Mouse (Mus musculus) kidney, embryonic 16.5 days (tissue): ENCODE data around the gene Adad2. TPM values are rescaled to one million over a fixed set of nuclear protein-coding genes. Genes with fewer than 3 reads are reported as not detected.

ENCODE experiments used
- ATAC-seq: fragments of 200-750 bp; cut with Nextera tagmentation; 2 replicates; pipeline ENCODE4 v1.8.0; 2017; ENCODE audit warnings: moderate TSS enrichment; ENCODE audit not compliant: low FRiP score, low TSS enrichment
- H3K27ac ChIP-seq: fragments of 300-500 bp; sonication (generic); 2 replicates; pipeline ENCODE4 v1.5.1; 2014; ENCODE audit warnings: low read length
- H3K27me3 ChIP-seq: fragments of 300-500 bp; sonication (generic); 2 replicates; pipeline ENCODE4 v1.6.1; 2014; ENCODE audit warnings: low read length, control low read depth, mixed read lengths; ENCODE audit not compliant: insufficient read depth
- H3K36me3 ChIP-seq: fragments of 300-500 bp; sonication (generic); 2 replicates; pipeline ENCODE4 v1.6.1; 2014; ENCODE audit warnings: low read length, control low read depth, mixed read lengths; ENCODE audit not compliant: insufficient read depth
- H3K4me1 ChIP-seq: fragments of 300-500 bp; sonication (generic); 2 replicates; pipeline ENCODE4 v1.6.1; 2014; ENCODE audit warnings: low read length, control low read depth, mixed read lengths; ENCODE audit not compliant: insufficient read depth
- H3K4me2 ChIP-seq: fragments of 300-500 bp; sonication (generic); replicated peaks from 2 replicates; pipeline ENCODE4 v1.6.1; 2014; ENCODE audit warnings: low read depth, low read length
- H3K4me3 ChIP-seq: fragments of 300-500 bp; sonication (generic); 2 replicates; pipeline ENCODE4 v1.5.1; 2014; ENCODE audit warnings: mild to moderate bottlenecking, low read length
- H3K9ac ChIP-seq: fragments of 300-500 bp; sonication (generic); replicated peaks from 2 replicates; pipeline ENCODE4 v1.6.1; 2014; ENCODE audit warnings: low read length
- H3K9me3 ChIP-seq: fragments of 300-500 bp; sonication (generic); 2 replicates; pipeline ENCODE4 v1.6.1; 2016; ENCODE audit warnings: low read length, control low read depth
- WGBS: fragments of 180-500 bp; shearing (Covaris S2); extraction: QIAGEN DNeasy Blood & Tissue Kit; methylation state at CpG from one replicate; pipeline ENCODE4 v1.1.7; 2014; 5-methylcytosine and 5-hydroxymethylcytosine counted together
- polyA plus RNA-seq: library from polyadenylated mRNA; unstranded; fragments of >200 nt; fragmentation: Nextera tagmentation; extraction: Ambion mirVana; gene quantifications from 2 replicates; pipeline ENCODE4 v1.2.1, GENCODE M21; 2015

The Adad2 gene
- polyA plus RNA-seq, 1 experiment from 2014 or later, result 0.12 TPM

GRCm38 (mm10) chr8:119575366-119575726 is 37.2 kb upstream of the Adad2 start:
- Histone ChIP-seq H3K9me3 (no peaks in the 10 kb centered on the region), H3K27ac (no peak overlapping the region)
- WGBS, result 2% methylated on average over 16 of the region's 16 CpGs

GRCm38 (mm10) chr8:119579096-119579495 is 33.5 kb upstream of the Adad2 start:
- no peak for ATAC-seq
- Histone ChIP-seq H3K4me2 (no peak overlapping the region), H3K9ac (no peak overlapping the region), H3K36me3 (no peaks in the 10 kb centered on the region), H3K4me3 (no peak overlapping the region), H3K4me1 (peaks cover 5% of the 10 kb centered on the region; the same call in 1 of the 2 replicates), H3K27ac (no peak overlapping the region), H3K27me3 (0 out of 2 replicates have a peak, but pooled peaks cover 8% of the 10 kb centered on the region), H3K9me3 (no peaks in the 10 kb centered on the region)
- WGBS, result 40% methylated on average over 13 of the region's 13 CpGs

More at GRCm38 (mm10) chr8:119575366-119575726, 37.2 kb upstream of the Adad2 start:
- no peak; the same call in 1 of the 2 replicates for ATAC-seq
- H3K36me3 ChIP-seq, result no peaks in the 10 kb centered on the region
- H3K27me3 ChIP-seq, result 0 out of 2 replicates have a peak, but pooled peaks cover 10% of the 10 kb centered on the region
- H3K9ac ChIP-seq, result peak overlapping the region; percentile 70
- H3K4me3 ChIP-seq, result peak overlapping the region; percentile 83
- peaks cover 9% of the 10 kb centered on the region; the same call in 1 of the 2 replicates for H3K4me1 ChIP-seq
- peak overlapping the region; percentile 73 for H3K4me2 ChIP-seq

GRCm38 (mm10) chr8:119580441-119581161 is 31.9 kb upstream of the Adad2 start:
- Histone ChIP-seq H3K4me1 (peaks cover under 1% of the 10 kb centered on the region; the same call in 1 of the 2 replicates), H3K27ac (no peak overlapping the region), H3K4me3 (no peak overlapping the region), H3K9ac (no peak overlapping the region), H3K36me3 (no peaks in the 10 kb centered on the region), H3K9me3 (no peaks in the 10 kb centered on the region), H3K27me3 (0 out of 2 replicates have a peak, but pooled peaks cover 6% of the 10 kb centered on the region), H3K4me2 (no peak overlapping the region)
- 71% methylated on average over 5 of the region's 5 CpGs for WGBS
- ATAC-seq, result 0 out of 2 replicates have a peak, but pooled peaks have one; percentile 46

- 0 out of 2 replicates have a peak, but pooled peaks have one; percentile 49 for ATAC-seq
Observed at GRCm38 (mm10) chr8:119585901-119586300, 26.6 kb upstream of the Adad2 start.

GRCm38 (mm10) chr8:119588321-119588720 is 24.2 kb upstream of the Adad2 start:
- Histone ChIP-seq H3K36me3 (no peaks in the 10 kb centered on the region), H3K27ac (no peak overlapping the region), H3K9me3 (no peaks in the 10 kb centered on the region), H3K4me1 (0 out of 2 replicates have a peak, but pooled peaks cover 5% of the 10 kb centered on the region), H3K9ac (no peak overlapping the region), H3K27me3 (no peaks in the 10 kb centered on the region), H3K4me2 (no peak overlapping the region), H3K4me3 (no peak overlapping the region)
- no peak for ATAC-seq
- WGBS, result 58% methylated on average over 4 of the region's 4 CpGs

More at GRCm38 (mm10) chr8:119585901-119586300, 26.6 kb upstream of the Adad2 start:
- 14% methylated on average over 23 of the region's 24 CpGs for WGBS
- Histone ChIP-seq H3K9me3 (no peaks in the 10 kb centered on the region), H3K4me2 (peak overlapping the region; percentile 54), H3K27ac (no peak overlapping the region), H3K4me1 (0 out of 2 replicates have a peak, but pooled peaks cover 5% of the 10 kb centered on the region), H3K4me3 (peak overlapping the region; percentile 37), H3K36me3 (no peaks in the 10 kb centered on the region), H3K9ac (peak overlapping the region; percentile 46), H3K27me3 (no peaks in the 10 kb centered on the region)

GRCm38 (mm10) chr8:119588844-119589243 is 23.7 kb upstream of the Adad2 start:
- no peak overlapping the region for H3K4me2 ChIP-seq
- H3K4me3 ChIP-seq, result no peak overlapping the region
- H3K27ac ChIP-seq, result no peak overlapping the region
- H3K9me3 ChIP-seq, result no peaks in the 10 kb centered on the region
- H3K4me1 ChIP-seq, result 0 out of 2 replicates have a peak, but pooled peaks cover 5% of the 10 kb centered on the region
- no peak overlapping the region; the same call in 1 of the 2 replicates for H3K9ac ChIP-seq
- no peak for ATAC-seq
- WGBS, result 23% methylated on average over 10 of the region's 10 CpGs
- H3K27me3 ChIP-seq, result no peaks in the 10 kb centered on the region
- no peaks in the 10 kb centered on the region for H3K36me3 ChIP-seq

GRCm38 (mm10) chr8:119590348-119590747 is 22.2 kb upstream of the Adad2 start:
- ATAC-seq, result no peak
- H3K4me1 ChIP-seq, result 0 out of 2 replicates have a peak, but pooled peaks cover 5% of the 10 kb centered on the region
- no peaks in the 10 kb centered on the region for H3K27me3 ChIP-seq
- no peaks in the 10 kb centered on the region for H3K36me3 ChIP-seq
- no peak overlapping the region for H3K4me3 ChIP-seq
- H3K27ac ChIP-seq, result no peak overlapping the region
- H3K9ac ChIP-seq, result no peak overlapping the region
- WGBS, result 72% methylated on average over 14 of the region's 14 CpGs
- H3K9me3 ChIP-seq, result no peaks in the 10 kb centered on the region
- H3K4me2 ChIP-seq, result no peak overlapping the region

GRCm38 (mm10) chr8:119591456-119591855 is 21.1 kb upstream of the Adad2 start:
- no peak for ATAC-seq
- Histone ChIP-seq H3K4me1 (0 out of 2 replicates have a peak, but pooled peaks cover 5% of the 10 kb centered on the region), H3K27ac (no peak overlapping the region), H3K4me3 (no peak overlapping the region), H3K9ac (no peak overlapping the region), H3K27me3 (no peaks in the 10 kb centered on the region), H3K36me3 (no peaks in the 10 kb centered on the region), H3K9me3 (no peaks in the 10 kb centered on the region), H3K4me2 (no peak overlapping the region)
- 87% methylated on average over 7 of the region's 7 CpGs for WGBS

GRCm38 (mm10) chr8:119603771-119604170 is 8.8 kb upstream of the Adad2 start:
- 92% methylated on average over 4 of the region's 4 CpGs for WGBS
- Histone ChIP-seq H3K27ac (no peak overlapping the region), H3K9ac (no peak overlapping the region), H3K4me3 (no peak overlapping the region), H3K27me3 (no peaks in the 10 kb centered on the region), H3K4me2 (no peak overlapping the region; the same call in 1 of the 2 replicates), H3K9me3 (no peaks in the 10 kb centered on the region), H3K36me3 (peaks cover 36% of the 10 kb centered on the region), H3K4me1 (peaks cover 9% of the 10 kb centered on the region)
- ATAC-seq, result no peak

GRCm38 (mm10) chr8:119604398-119604803 is 8.1 kb upstream of the Adad2 start:
- Histone ChIP-seq H3K4me1 (peaks cover 9% of the 10 kb centered on the region), H3K4me2 (peak overlapping the region; percentile 88), H3K27me3 (no peaks in the 10 kb centered on the region), H3K27ac (0 out of 2 replicates have a peak overlapping the region, but pooled peaks have one; percentile 31), H3K9me3 (peaks cover 5% of the 10 kb centered on the region), H3K36me3 (peaks cover 29% of the 10 kb centered on the region), H3K4me3 (peak overlapping the region; percentile 74), H3K9ac (peak overlapping the region; percentile 83)
- no peak for ATAC-seq
- WGBS, result 40% methylated on average over 12 of the region's 12 CpGs
